Mouse (Mus musculus) erythroblast, adult 5-6 weeks (primary cell): ENCODE measurements around the gene Lnp1. TPM values are rescaled to one million over a fixed set of nuclear protein-coding genes. Genes with fewer than 3 reads are reported as not detected.

Experiments
- total RNA-seq, 2 experiments: library from RNA; stranded (forward) in 1 of 2; stranded (reverse) in 1 of 2; fragments of 150-400 nt in 1 of 2; fragments of 200-764, 138-1000 nt in 1 of 2; gene quantifications; 2 replicates each; pipeline versions ENCODE4 v1.2.3 to v1.2.4; 2015 to 2017; ENCODE audit warnings: low replicate concordance in 2 of 2

Lnp1 gene
- total RNA-seq, 2 experiments from 2014 or later: not detected

Other genes starting within 250 kb of the Lnp1 start
- gene Tfg, start 210.6 kb downstream of the Lnp1 start, total RNA-seq (2015; ENCODE audit: low replicate concordance): 51.0 and 67.8 TPM in 2 replicates
- 21.9 and 39.2 TPM in 2 replicates for gene Tfg, start 210.6 kb downstream of the Lnp1 start, total RNA-seq (2017; ENCODE audit: low replicate concordance)
- gene Adgrg7, start 132.2 kb downstream of the Lnp1 start, total RNA-seq (2015; ENCODE audit: low replicate concordance): 4.2 and 6.9 TPM in 2 replicates
- 0.70 and 2.6 TPM in 2 replicates for gene Adgrg7, start 132.2 kb downstream of the Lnp1 start, total RNA-seq (2017; ENCODE audit: low replicate concordance)
- not detected in 2 replicates for gene Tmem45a, start 41.9 kb downstream of the Lnp1 start, total RNA-seq (2015; ENCODE audit: low replicate concordance)
- 0.34 TPM in 1 of 2 replicates, not detected in the other for gene Tmem45a, start 41.9 kb downstream of the Lnp1 start, total RNA-seq (2017; ENCODE audit: low replicate concordance)
- 0.63 and 2.9 TPM in 2 replicates for gene Tmem45a2, start 143.3 kb upstream of the Lnp1 start, total RNA-seq (2015; ENCODE audit: low replicate concordance)
- gene Tmem45a2, start 143.3 kb upstream of the Lnp1 start, total RNA-seq (2017; ENCODE audit: low replicate concordance): 3.2 TPM in 1 of 2 replicates, not detected in the other
- gene Tomm70a, start 193.6 kb upstream of the Lnp1 start, total RNA-seq (2015; ENCODE audit: low replicate concordance): 19.4 and 26.3 TPM in 2 replicates
- 13.0 and 15.6 TPM in 2 replicates for gene Tomm70a, start 193.6 kb upstream of the Lnp1 start, total RNA-seq (2017; ENCODE audit: low replicate concordance)
- gene Nit2, start 239.3 kb upstream of the Lnp1 start, total RNA-seq (2015; ENCODE audit: low replicate concordance): 0.77 and 9.0 TPM in 2 replicates
- gene Nit2, start 239.3 kb upstream of the Lnp1 start, total RNA-seq (2017; ENCODE audit: low replicate concordance): 3.2 and 11.7 TPM in 2 replicates